Mouse (Mus musculus): ENCODE results near the gene Olfr1221. TPM values are rescaled to one million over a fixed set of nuclear protein-coding genes. Genes with fewer than 3 reads are reported as not detected.

Olfr1221 gene
- polyA plus RNA-seq (2015; fragmentation: Nextera tagmentation; extraction: Ambion mirVana) = not detected in 2 replicates

DNA sequence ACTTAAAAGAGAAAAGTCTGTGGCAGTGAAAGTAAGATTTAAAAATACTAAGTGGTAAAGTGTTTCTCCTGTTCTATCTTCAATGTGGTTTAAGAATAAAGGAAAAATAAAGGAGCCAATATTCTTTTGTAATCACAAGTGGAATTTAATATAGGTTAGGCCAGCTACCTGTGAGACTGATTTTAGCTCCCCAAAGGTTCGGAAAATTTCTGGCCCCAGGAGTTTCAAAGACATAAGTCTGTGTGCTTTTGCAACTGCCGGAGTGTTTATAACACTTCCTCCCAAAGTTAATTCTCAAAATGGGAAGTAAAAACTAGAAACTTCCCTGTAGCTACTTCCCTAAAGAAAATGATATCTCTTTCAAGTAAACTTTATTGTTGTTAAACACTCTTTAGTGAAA, at the start of gene Olfr1221:
TSS of gene Olfr1221 (minus strand) at position 101 of the 400 bp plus-strand sequence.

DNA sequence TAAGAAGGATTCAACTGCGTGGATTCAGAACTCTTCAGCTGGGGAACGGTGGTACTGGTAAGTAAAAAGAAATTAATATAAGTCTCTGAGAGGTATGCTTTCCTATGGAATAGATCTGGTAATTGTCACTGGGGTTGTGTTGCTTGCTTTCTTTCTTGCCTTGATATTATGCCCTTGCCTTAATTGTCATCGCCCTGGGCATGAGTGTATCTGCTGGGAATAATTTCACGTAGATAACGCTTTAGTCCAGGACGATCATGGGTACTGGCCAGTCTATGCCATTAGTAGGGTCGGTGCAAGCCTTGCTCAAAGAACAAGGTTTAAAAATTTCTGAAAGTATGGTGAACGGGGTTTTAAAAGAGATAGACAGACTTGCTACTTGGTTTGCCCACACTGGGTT, 46.9 kb upstream of the Olfr1221 start, which contains the start of gene Olfr1224-ps1:
TSS of gene Olfr1224-ps1 (minus strand) at position 101 of the 400 bp plus-strand sequence.

DNA sequence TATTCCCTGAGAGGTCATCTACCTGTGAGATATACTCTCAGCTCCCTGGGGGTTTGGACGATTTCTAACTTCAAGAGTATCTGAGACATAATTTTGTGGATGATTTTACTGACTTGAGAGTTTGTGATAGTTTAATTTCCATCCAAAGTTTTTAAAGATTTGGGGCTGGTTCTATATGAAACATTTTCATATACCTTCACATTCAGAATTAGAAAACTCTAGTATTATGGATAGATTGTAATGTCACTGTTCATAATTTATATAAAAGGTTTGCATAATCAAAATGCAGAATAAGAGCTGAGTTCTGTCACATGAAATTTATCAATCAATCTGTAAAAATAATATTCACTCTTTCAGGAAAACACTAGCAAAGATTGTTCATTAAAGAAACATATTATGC, 34.4 kb upstream of the Olfr1221 start, which contains the start of gene Olfr1223:
TSS of gene Olfr1223 (minus strand) at position 101 of the 400 bp plus-strand sequence.

GRCm38 (mm10) chr2:89132954-89133353, 15.9 kb upstream of the Olfr1221 start, which contains the start of gene Olfr1222:
Olfr1222 (minus strand) TSS chr2:89133054.

GRCm38 (mm10) chr2:89106735-89107134, 10.3 kb downstream of the Olfr1221 start, which contains the start of gene Olfr1220:
Olfr1220 (minus strand) TSS chr2:89106835.

GRCm38 (mm10) chr2:89083413-89083812, 33.7 kb downstream of the Olfr1221 start, which contains the start of gene Olfr1219:
Olfr1219 (minus strand) TSS chr2:89083513.

DNA sequence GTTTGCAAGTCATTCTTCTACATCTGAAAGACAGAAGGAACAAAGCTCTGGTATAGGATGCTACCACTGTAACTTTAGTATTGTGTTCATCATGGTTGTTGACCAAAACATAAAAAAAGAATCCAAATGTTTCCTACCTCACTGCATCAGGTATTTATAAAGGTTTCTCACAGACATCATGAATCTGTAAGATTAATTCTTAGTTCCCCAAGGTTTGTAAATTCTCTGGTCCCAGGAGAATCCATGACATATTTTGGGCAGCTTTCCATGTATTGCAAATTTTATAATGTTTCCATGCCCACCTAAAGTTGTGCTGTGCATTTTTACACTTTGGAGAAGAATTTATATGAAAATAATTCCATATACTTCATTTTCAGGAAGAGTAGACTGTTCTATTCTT, 56.0 kb downstream of the Olfr1221 start, which contains the start of gene Olfr1218:
TSS of gene Olfr1218 (minus strand) at position 101 of the 400 bp plus-strand sequence.

Other genes with a start within 250 kb of the Olfr1221 start
- not detected in 2 replicates for gene Olfr1208, start 215.0 kb downstream of the Olfr1221 start, polyA plus RNA-seq (2015; fragmentation: Nextera tagmentation; extraction: Ambion mirVana)
- not detected in 2 replicates for gene Olfr1209, start 202.1 kb downstream of the Olfr1221 start, polyA plus RNA-seq (2015; fragmentation: Nextera tagmentation; extraction: Ambion mirVana)
- gene Olfr1211, start 179.2 kb downstream of the Olfr1221 start, polyA plus RNA-seq (2015; fragmentation: Nextera tagmentation; extraction: Ambion mirVana) = not detected in 2 replicates
- gene Olfr1212, start 163.3 kb downstream of the Olfr1221 start, polyA plus RNA-seq (2015; fragmentation: Nextera tagmentation; extraction: Ambion mirVana) = not detected in 2 replicates
- not detected in 2 replicates for gene Gm13762, start 137.0 kb downstream of the Olfr1221 start, polyA plus RNA-seq (2015; fragmentation: Nextera tagmentation; extraction: Ambion mirVana)
- not detected in 2 replicates for gene Olfr1214, start 124.6 kb downstream of the Olfr1221 start, polyA plus RNA-seq (2015; fragmentation: Nextera tagmentation; extraction: Ambion mirVana)
- not detected in 2 replicates for gene Olfr1215, start 110.3 kb downstream of the Olfr1221 start, polyA plus RNA-seq (2015; fragmentation: Nextera tagmentation; extraction: Ambion mirVana)
- not detected in 2 replicates for gene Olfr1216, start 98.9 kb downstream of the Olfr1221 start, polyA plus RNA-seq (2015; fragmentation: Nextera tagmentation; extraction: Ambion mirVana)
- gene Olfr1217, start 85.2 kb downstream of the Olfr1221 start, polyA plus RNA-seq (2015; fragmentation: Nextera tagmentation; extraction: Ambion mirVana) = not detected in 2 replicates
- gene Olfr1218, start 56.1 kb downstream of the Olfr1221 start, polyA plus RNA-seq (2015; fragmentation: Nextera tagmentation; extraction: Ambion mirVana) = not detected in 2 replicates
- gene Olfr1219, start 33.8 kb downstream of the Olfr1221 start, polyA plus RNA-seq (2015; fragmentation: Nextera tagmentation; extraction: Ambion mirVana) = not detected in 2 replicates
- not detected in 2 replicates for gene Olfr1220, start 10.4 kb downstream of the Olfr1221 start, polyA plus RNA-seq (2015; fragmentation: Nextera tagmentation; extraction: Ambion mirVana)
- not detected in 2 replicates for gene Olfr1222, start 15.8 kb upstream of the Olfr1221 start, polyA plus RNA-seq (2015; fragmentation: Nextera tagmentation; extraction: Ambion mirVana)
- not detected in 2 replicates for gene Olfr1223, start 34.3 kb upstream of the Olfr1221 start, polyA plus RNA-seq (2015; fragmentation: Nextera tagmentation; extraction: Ambion mirVana)
- gene Olfr1224-ps1, start 46.8 kb upstream of the Olfr1221 start, polyA plus RNA-seq (2015; fragmentation: Nextera tagmentation; extraction: Ambion mirVana) = not detected in 2 replicates
- not detected in 2 replicates for gene Olfr1225, start 57.4 kb upstream of the Olfr1221 start, polyA plus RNA-seq (2015; fragmentation: Nextera tagmentation; extraction: Ambion mirVana)
- gene Olfr1226, start 82.8 kb upstream of the Olfr1221 start, polyA plus RNA-seq (2015; fragmentation: Nextera tagmentation; extraction: Ambion mirVana) = not detected in 2 replicates
- gene Olfr1228, start 136.8 kb upstream of the Olfr1221 start, polyA plus RNA-seq (2015; fragmentation: Nextera tagmentation; extraction: Ambion mirVana) = not detected in 2 replicates
- gene Olfr1229, start 170.7 kb upstream of the Olfr1221 start, polyA plus RNA-seq (2015; fragmentation: Nextera tagmentation; extraction: Ambion mirVana) = not detected in 2 replicates
- not detected in 2 replicates for gene Olfr1230, start 180.0 kb upstream of the Olfr1221 start, polyA plus RNA-seq (2015; fragmentation: Nextera tagmentation; extraction: Ambion mirVana)
- not detected in 2 replicates for gene Olfr1231, start 189.8 kb upstream of the Olfr1221 start, polyA plus RNA-seq (2015; fragmentation: Nextera tagmentation; extraction: Ambion mirVana)
- not detected in 2 replicates for gene Olfr1232, start 212.4 kb upstream of the Olfr1221 start, polyA plus RNA-seq (2015; fragmentation: Nextera tagmentation; extraction: Ambion mirVana)
- gene Olfr1233, start 225.1 kb upstream of the Olfr1221 start, polyA plus RNA-seq (2015; fragmentation: Nextera tagmentation; extraction: Ambion mirVana) = not detected in 2 replicates
- not detected in 2 replicates for gene Olfr1234, start 247.6 kb upstream of the Olfr1221 start, polyA plus RNA-seq (2015; fragmentation: Nextera tagmentation; extraction: Ambion mirVana)